Mouse (Mus musculus) lung, postnatal 0 days (tissue): Measurements from ENCODE around the gene Dclk1.

Source experiments
- CTCF ChIP-seq: IDR thresholded peaks from 2 replicates; pipeline ENCODE4 v1.5.1; 2016; ENCODE audit warnings: antibody characterized with exemption, mild to moderate bottlenecking
- EP300 ChIP-seq: IDR thresholded peaks from 2 replicates; pipeline ENCODE4 v1.6.1; 2016; ENCODE audit warnings: antibody characterized with exemption, mild to moderate bottlenecking, control low read depth

GRCm38 (mm10) chr3:55431223-55431622 is 189.1 kb downstream of the Dclk1 start:
- TF ChIP-seq CTCF (no peak), EP300 (no peak)
